Mouse (Mus musculus) adrenal gland, postnatal 4 days (tissue): ENCODE data around the gene Rbak. TPM values are rescaled to one million over a fixed set of nuclear protein-coding genes. Genes with fewer than 3 reads are reported as not detected.
"Not testable (repeated sequence)": the region's sequence is repeated elsewhere in the genome, so short reads cannot be mapped to it uniquely, and the experiment has no call there.

Experiments used
- DNase-seq, 2 experiments: peaks; one replicate each; pipeline ENCODE4 v3.0.0; 2021 to 2022; ENCODE audit warnings: low spot score in 2 of 2, mixed read lengths in 2 of 2
- long read RNA-seq, 2 experiments: library from polyadenylated mRNA; stranded (forward); transcript quantifications; one replicate each; pipeline ENCODE4 v2.0.0; 2021
- total RNA-seq, 2 experiments: library from RNA; stranded (reverse); gene quantifications; 2 replicates each; pipeline ENCODE4 v1.2.3; 2021

Rbak gene
- total RNA-seq = 10 to 100 TPM; 24.0 to 27.5 TPM
- long read RNA-seq, experiment 1, transcript Rbak-201 (5 exons, 3,335 nt) = major isoform, 8 of 22 reads
- long read RNA-seq, experiment 1, partial matches to known transcripts = 0 of 22 reads
- long read RNA-seq, experiment 1, other reads (novel, unspliced or antisense) = 14 of 22 reads
- long read RNA-seq, experiment 2, transcript Rbak-201 (5 exons, 3,335 nt) = major isoform, 11 of 27 reads
- long read RNA-seq, experiment 2, partial matches to known transcripts = 1 of 27 reads
- long read RNA-seq, experiment 2, other reads (novel, unspliced or antisense) = 12 of 27 reads

DNA sequence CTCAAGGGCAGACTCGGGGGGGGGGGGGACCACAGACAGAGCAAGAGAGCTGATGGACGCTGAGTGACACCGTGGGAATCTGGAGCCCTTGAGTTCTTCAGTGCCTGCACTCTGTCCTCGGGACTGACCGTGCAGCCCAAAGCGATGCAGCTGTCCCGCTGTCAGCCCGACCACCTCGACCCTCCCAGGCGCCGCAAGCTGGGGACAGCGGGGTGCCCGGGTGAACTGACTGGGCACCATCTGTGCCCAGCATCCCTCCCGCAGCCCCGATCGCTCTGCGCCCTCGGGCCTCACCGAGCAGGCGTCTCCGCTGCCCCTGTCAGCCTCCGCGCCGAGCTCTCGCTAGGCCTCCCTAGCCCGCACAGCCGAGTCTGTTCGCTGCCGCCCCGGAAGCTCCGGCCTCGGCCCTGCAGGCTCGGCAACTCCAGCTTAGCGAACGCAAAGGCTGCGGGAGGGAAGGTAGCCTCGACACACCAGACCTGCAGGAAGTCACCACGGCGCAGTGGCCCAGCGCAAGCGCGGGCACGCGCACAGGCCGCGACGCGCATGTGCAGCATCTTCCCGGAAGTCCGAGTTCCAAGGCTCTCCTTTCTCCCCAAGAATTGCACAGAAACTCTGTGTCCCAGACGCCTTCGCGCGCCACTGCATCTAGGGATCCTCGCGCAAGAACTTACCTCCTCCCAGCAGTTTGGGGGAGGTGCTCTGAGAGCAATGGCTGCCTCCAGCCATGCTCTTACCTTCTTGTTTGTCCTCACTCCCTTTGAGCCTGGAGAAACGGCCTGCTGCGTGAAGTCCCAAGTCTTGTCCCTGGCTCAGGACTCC is at the start of gene Rbak, which contains the start of gene Spdye4b:
TSS of gene Rbak (minus strand) at position 521 of the 822 bp plus-strand sequence.
TSS of gene Spdye4b (plus strand) at position 763 of the 822 bp plus-strand sequence.
- peak; percentile 63 to 85 for DNase-seq

DNA sequence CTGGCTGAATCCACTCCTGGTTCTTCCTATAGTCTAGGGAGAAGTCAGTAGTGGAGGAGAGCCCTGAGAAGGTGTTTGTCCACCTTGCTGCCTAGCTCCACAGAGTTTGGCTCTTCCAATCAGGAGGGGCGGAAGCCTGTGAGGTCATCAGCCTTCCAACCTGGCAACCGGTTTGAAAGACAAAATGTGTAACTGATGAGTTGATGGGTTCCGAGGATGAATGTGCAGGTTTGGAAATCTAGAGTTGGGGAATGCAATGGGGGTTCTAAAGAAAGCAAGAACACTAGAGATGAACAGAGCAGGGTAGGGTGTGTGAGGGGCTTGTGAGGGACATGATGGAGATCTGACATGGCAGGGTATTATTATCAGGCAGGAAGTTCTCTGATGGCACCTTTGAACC is 46.2 kb upstream of the Rbak start, which contains the start of gene Spdye4a:
TSS of gene Spdye4a (minus strand) at position 101 of the 400 bp plus-strand sequence.
- DNase-seq = no peak

DNA sequence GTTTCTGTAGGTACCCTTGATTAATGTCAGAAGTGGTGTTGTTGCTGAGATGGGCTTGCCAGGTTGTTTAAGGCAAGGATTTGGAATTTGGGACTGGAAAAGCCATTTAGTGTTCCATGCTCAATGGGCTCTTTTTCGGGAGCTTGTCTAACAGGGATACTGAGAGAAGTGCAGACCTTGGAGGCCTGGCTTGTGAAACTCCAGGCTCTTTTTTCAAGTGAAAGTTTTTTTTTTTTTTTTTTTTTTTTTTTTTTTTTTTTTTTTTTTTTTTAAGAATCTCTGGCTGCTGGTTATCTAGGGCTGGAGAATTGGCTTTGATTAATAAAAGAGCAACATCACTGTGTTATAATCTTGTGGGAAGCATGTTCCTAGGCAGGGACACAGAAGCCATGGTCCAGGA is 41.7 kb upstream of the Rbak start:
- DNase-seq = no peak

- DNase-seq = no peak
These were observed 40.4 kb upstream of the Rbak start for GRCm38 (mm10) chr5:143220996-143221395.

DNA sequence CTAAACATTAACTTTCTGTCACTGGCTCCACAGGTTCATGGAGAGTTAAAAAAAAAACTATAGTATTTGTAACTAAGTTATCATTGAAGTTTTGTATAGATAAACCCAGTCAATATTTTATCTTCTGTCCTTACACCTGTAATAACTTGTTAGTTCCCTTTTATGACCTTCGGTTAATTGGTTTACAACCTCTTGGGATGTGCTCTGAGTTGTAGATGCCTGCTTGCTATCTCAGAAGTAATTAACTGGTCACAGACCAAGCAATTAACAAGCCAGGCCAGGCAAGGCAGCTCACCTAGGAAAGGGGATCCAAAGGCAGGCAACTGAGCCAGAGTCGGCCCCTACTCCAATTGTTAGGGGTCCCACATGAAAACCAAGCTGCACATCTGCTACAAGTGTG is 33.3 kb upstream of the Rbak start:
- DNase-seq = no peak

DNA sequence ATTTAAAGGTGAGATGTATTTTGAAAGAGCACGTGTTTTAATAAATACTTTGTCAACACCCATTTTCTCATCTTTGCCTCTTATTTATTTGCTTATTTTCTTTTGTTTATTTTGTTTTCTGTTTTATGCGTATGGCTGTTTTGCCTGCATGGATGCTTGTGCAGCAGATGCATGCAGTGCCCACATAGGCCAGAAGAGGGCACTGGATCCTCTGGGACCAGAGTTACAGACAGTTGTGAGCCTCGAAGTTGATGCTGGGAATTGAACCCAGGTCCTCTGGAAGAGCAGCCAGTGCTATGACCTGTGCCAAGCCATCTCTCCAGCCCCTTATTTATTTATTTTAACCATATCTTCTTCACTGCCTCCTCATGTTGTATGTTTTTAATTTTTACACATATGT is 24.4 kb upstream of the Rbak start:
- no peak for DNase-seq

- no peak for DNase-seq
These were observed 15.9 kb upstream of the Rbak start for GRCm38 (mm10) chr5:143196506-143196905.

GRCm38 (mm10) chr5:143195166-143195565 is 14.6 kb upstream of the Rbak start:
- no peak for DNase-seq

DNA sequence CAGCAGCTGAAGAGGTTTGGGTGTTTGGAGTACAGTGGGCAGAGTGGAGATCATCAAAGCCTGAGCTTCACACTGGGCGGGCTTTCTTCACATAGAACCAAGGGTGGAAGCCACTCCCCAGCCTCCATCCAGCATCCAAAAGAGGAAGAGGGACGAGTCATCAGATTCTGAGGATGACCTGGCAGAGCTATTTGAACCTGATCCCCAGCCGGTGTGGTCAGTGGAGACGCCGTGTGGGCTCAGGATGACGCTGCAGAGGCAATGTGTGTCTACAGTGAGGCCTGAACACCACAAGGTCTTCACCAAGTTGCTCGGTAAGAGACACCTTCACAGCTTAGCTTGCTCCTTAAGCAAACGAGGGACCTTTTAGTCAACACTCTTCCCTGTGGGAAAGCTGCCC is 14.2 kb upstream of the Rbak start:
- not testable (repeated sequence) for DNase-seq

GRCm38 (mm10) chr5:143192806-143193205 is 12.2 kb upstream of the Rbak start:
- DNase-seq = no peak

DNA sequence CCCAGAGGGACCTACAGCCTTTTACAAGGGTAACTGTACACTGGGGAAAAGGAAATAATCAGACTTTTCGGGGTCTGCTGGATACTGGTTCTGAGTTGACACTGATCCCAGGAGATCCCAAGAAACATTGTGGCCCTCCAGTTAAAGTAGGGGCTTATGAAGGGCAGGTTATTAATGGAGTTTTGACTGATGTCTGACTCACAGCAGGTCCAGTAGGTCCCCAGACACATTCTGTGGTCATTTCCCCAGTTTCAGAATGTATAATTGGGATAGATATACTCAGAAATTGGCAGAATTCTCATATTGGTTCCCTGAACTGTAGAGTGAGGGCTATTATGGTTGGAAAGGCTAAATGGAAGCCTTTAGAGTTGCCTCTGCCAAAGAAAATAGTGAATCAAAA is 7.4 kb upstream of the Rbak start:
- DNase-seq = not testable (repeated sequence)

- no peak for DNase-seq
These were observed 1.4 kb downstream of the Rbak start for GRCm38 (mm10) chr5:143179179-143179578.

DNA sequence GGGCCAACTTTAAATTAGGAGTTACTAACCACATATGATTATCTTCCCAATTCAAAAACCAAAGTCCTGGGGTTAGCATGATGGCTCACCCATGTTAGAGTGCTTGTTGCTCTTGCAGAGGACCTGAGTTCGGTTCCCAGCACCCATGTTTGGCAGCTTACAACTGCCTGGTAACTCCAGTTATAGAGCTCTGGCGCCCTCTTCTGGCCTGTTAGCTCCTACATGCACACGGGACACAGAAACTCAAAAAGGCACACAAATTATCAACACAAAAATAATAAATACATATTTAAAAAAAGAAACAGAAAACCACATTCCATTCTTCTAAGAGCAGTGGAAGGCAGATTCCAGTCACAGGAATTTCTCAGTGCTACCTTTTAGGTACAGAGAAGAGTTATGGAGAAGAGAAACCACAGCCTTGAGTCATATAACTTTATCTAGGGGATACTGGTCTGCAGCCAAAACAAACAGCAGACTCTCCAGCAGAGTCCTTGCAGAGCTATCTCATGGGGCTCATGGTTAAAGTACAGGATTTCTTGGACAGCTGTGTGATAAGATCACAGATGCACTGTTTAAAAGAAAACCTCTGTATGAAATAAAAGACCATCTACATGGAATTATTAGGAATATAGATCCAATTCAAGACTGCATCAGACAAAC is 2.9 kb downstream of the Rbak start:
- DNase-seq = no peak

GRCm38 (mm10) chr5:143175970-143176369 is 4.6 kb downstream of the Rbak start:
- DNase-seq = no peak

DNA sequence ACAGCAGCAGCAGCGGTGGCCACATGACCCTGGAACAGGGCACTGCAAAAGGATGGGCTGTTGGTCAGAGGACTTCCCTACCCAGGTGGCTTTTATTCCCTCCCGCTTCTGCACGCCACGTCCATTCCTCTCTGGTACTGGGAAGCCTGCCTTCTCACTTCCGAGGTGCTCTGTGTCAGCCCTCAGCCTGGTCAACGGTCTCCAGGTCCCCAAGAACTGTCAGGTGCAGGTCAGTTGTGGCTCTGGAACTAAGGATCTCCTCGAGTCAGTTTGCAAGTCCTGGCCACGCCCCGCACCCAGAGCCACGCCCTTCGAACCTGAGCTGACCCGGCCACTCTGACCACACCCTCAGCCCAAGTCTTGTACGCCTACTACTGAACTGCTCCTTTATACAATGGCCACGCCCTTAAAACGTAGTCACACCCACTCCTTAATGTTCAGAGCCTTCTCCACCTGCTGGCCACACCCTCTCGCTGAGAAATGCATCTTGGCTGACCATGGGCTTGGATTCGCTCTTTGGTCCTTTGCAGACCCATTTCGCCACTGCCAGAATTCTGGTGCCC is 15.0 kb downstream of the Rbak start:
- no peak for DNase-seq

DNA sequence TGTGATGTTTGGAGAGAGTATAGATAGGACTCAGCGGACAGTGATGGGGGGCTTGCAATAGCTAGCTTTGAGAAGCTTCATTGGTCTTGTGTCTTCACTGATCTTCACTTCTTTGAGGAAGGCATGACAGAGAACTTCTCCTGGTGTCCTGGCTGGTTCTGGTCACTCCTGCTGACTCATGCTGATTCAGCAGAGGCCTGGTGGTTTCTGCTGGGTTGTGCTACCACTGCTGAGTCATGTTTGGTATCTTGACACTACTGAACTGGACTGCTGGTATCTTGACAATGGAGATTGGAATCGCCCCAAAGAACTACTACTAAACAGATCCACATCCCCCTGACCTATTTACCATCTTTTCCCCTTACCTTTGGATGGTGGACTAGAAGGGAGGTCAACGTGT is 25.0 kb downstream of the Rbak start:
- no peak for DNase-seq

GRCm38 (mm10) chr5:143153756-143154155 is 26.8 kb downstream of the Rbak start:
- no peak for DNase-seq

- no peak for DNase-seq
These were observed 30.5 kb downstream of the Rbak start for GRCm38 (mm10) chr5:143150044-143150443.

- no peak for DNase-seq
These were observed 31.0 kb downstream of the Rbak start for GRCm38 (mm10) chr5:143149536-143149935.

- no peak for DNase-seq
These were observed 31.9 kb downstream of the Rbak start for GRCm38 (mm10) chr5:143148661-143149060.

DNA sequence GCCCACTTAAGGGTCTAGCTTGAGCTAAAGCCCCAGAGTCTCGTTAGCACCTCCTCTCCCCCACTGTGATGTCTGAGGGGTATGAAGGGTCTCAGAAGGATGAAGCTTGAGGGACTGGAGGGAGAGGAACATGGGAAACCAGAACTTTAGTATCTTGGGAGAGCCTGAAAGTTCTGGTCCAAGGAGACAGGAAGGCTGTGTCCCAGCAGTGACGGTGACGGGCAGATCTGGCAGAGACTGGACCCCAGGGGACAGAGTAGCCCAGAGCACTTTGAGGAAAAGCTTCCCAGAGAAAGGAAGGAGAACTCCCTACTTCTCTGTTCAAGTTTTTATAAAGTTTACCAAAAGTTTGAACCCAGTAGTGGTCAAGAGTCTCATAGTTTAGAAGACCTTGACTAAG is 33.1 kb downstream of the Rbak start, which contains the start of gene Olfr718-ps1:
TSS of gene Olfr718-ps1 (minus strand) at position 101 of the 400 bp plus-strand sequence.
- no peak for DNase-seq
